8 mouse cellular contexts compared by ENCODE assay signal in genomic region chr12:103389348-103389727, GRCm38 (mm10). TPM values are rescaled to one million over a fixed set of nuclear protein-coding genes. Genes with fewer than 3 reads are reported as not detected.
DNase-seq lines count a peak whose midpoint lies in the region; ATAC-seq and TF ChIP-seq lines count a peak whose summit lies in the region.

No protein-coding gene starts in this region.

- TF ChIP-seq CTCF in heart, postnatal 0 days (IDR thresholded peaks at IDR 0.05; ENCODE audit: low read depth) = no peak

- DNase-seq in heart, postnatal 0 days (ENCODE audit: low spot score) = no peak
- DNase-seq in heart, postnatal 25 days (ENCODE audit: low spot score) = no peak
- peak; percentile 6 for DNase-seq in adipocyte (ENCODE audit: low spot score)
- no peak for DNase-seq in hindbrain, embryonic 11.5 days (ENCODE audit: low spot score)
- DNase-seq in midbrain, embryonic 11.5 days (ENCODE audit: low spot score, missing footprints) = no peak
- DNase-seq in right cerebral cortex, postnatal 4 days = no peak
- DNase-seq in adrenal gland, adult 8-10 months = no peak
- no peak for DNase-seq in gastrocnemius, postnatal 14 days

- H3K27me3 ChIP-seq in heart, postnatal 0 days (ENCODE audit: control insufficient read depth, insufficient read depth, low read length) = no peaks in the 10 kb centered on the region
- H3K27me3 ChIP-seq in hindbrain, embryonic 11.5 days (ENCODE audit: control insufficient read depth, insufficient read depth, low read length) = no peaks in the 10 kb centered on the region
- no peaks in the 10 kb centered on the region for H3K27me3 ChIP-seq in midbrain, embryonic 11.5 days (ENCODE audit: control insufficient read depth, insufficient read depth, low read length)

- H3K4me1 ChIP-seq in heart, postnatal 0 days (ENCODE audit: control insufficient read depth, insufficient read depth) = peaks cover 13% of the 10 kb centered on the region
- no peaks in the 10 kb centered on the region for H3K4me1 ChIP-seq in hindbrain, embryonic 11.5 days (replicated peaks; ENCODE audit: control insufficient read depth, insufficient read depth, low read length)
- H3K4me1 ChIP-seq in midbrain, embryonic 11.5 days (ENCODE audit: control insufficient read depth, insufficient read depth, low read length) = peaks cover 6% of the 10 kb centered on the region

- peak overlapping the region; percentile 66 for H3K4me2 ChIP-seq in heart, postnatal 0 days (ENCODE audit: low read depth, low read length)
- H3K4me2 ChIP-seq in hindbrain, embryonic 11.5 days (replicated peaks; ENCODE audit: low read depth, low read length) = peak overlapping the region; percentile 77
- H3K4me2 ChIP-seq in midbrain, embryonic 11.5 days = peak overlapping the region; percentile 80

- H3K36me3 ChIP-seq in heart, postnatal 0 days (replicated peaks; ENCODE audit: control insufficient read depth, insufficient read depth, low read length) = no peaks in the 10 kb centered on the region
- no peaks in the 10 kb centered on the region for H3K36me3 ChIP-seq in hindbrain, embryonic 11.5 days (ENCODE audit: control insufficient read depth, insufficient read depth, low read length)
- no peaks in the 10 kb centered on the region for H3K36me3 ChIP-seq in midbrain, embryonic 11.5 days (ENCODE audit: control insufficient read depth, insufficient read depth, low read length)

- 89% methylated on average over 2 of the region's 2 CpGs for WGBS in heart, postnatal 0 days
- WGBS in hindbrain, embryonic 11.5 days = 59% methylated on average over 2 of the region's 2 CpGs
- 57% methylated on average over 2 of the region's 2 CpGs for WGBS in midbrain, embryonic 11.5 days

- ATAC-seq in heart, postnatal 0 days (ENCODE audit: insufficient read depth, low read depth) = no peak
- ATAC-seq in hindbrain, embryonic 11.5 days (ENCODE audit: low FRiP score) = no peak
- no peak for ATAC-seq in midbrain, embryonic 11.5 days (ENCODE audit: low FRiP score)

- no peak overlapping the region for H3K27ac ChIP-seq in heart, postnatal 0 days (ENCODE audit: low read depth)
- no peak overlapping the region for H3K27ac ChIP-seq in hindbrain, embryonic 11.5 days (ENCODE audit: low read depth, low read length)
- no peak overlapping the region for H3K27ac ChIP-seq in midbrain, embryonic 11.5 days (ENCODE audit: low read depth, low read length)

- no peak for TF ChIP-seq EP300 in heart, postnatal 0 days (IDR thresholded peaks at IDR 0.05; ENCODE audit: low read depth)

- no peaks in the 10 kb centered on the region for H3K9me3 ChIP-seq in heart, postnatal 0 days (replicated peaks; ENCODE audit: control insufficient read depth, low read length)
- no peaks in the 10 kb centered on the region for H3K9me3 ChIP-seq in hindbrain, embryonic 11.5 days (ENCODE audit: control insufficient read depth, low read length)
- no peaks in the 10 kb centered on the region for H3K9me3 ChIP-seq in midbrain, embryonic 11.5 days (ENCODE audit: control insufficient read depth, low read length)

- intact Hi-C loops in heart, postnatal 25 days (cut with DNase I) = loop anchor here (5.0 kb wide), 1 partner anchor 38 kb away; the partner anchor contains the start of gene Ddx24
- intact Hi-C loops in gastrocnemius, postnatal 14 days (cut with DNase I; ENCODE audit: low total_unique reads) = no loop called here

- H3K4me3 ChIP-seq in heart, postnatal 0 days (ENCODE audit: low read depth, low read length) = peak overlapping the region; percentile 63
- H3K4me3 ChIP-seq in hindbrain, embryonic 11.5 days (ENCODE audit: low read depth, low read length) = peak overlapping the region; percentile 70
- H3K4me3 ChIP-seq in midbrain, embryonic 11.5 days (ENCODE audit: low read depth, low read length) = peak overlapping the region; percentile 76

- peak overlapping the region; percentile 75; the same call in 1 of the 2 replicates for H3K9ac ChIP-seq in heart, postnatal 0 days (replicated peaks; ENCODE audit: low read depth, low read length)
- H3K9ac ChIP-seq in hindbrain, embryonic 11.5 days (ENCODE audit: low read depth, low read length) = peak overlapping the region; percentile 86
- H3K9ac ChIP-seq in midbrain, embryonic 11.5 days (ENCODE audit: low read length) = peak overlapping the region; percentile 87

RNA-seq across cellular contexts. Expression of gene Otub2, which starts 0.9 kb away (rescaled TPM):
- 8.6 and 12.2 TPM in 2 replicates for total RNA-seq in heart, postnatal 0 days (2014; rRNA removed; ENCODE audit: low replicate concordance)
- polyA plus RNA-seq in heart, postnatal 0 days (2015; fragmentation: Nextera tagmentation; extraction: Ambion mirVana) = 5.0 and 5.7 TPM in 2 replicates
- total RNA-seq in heart, postnatal 25 days (2021) = 1 to 10 TPM; 4.4 to 4.9 TPM
- 12.1 and 15.2 TPM in 2 replicates for polyA plus RNA-seq in hindbrain, embryonic 11.5 days (2014; fragmentation: Nextera tagmentation; extraction: Ambion mirVana)
- polyA plus RNA-seq in midbrain, embryonic 11.5 days (2014; fragmentation: Nextera tagmentation; extraction: Ambion mirVana) = 13.9 and 14.1 TPM in 2 replicates
- total RNA-seq in adrenal gland, adult 8-10 months (2022) = 1 to 10 TPM; 3.8 to 6.6 (median 4.5) TPM
- 1 to 10 TPM; 3.1 to 3.6 TPM for total RNA-seq in gastrocnemius, postnatal 14 days (2021)

RNA-seq across cellular contexts. Expression of gene 9330161L09Rik, which starts 18.3 kb away (rescaled TPM):
- 2.5 and 2.8 TPM in 2 replicates for total RNA-seq in heart, postnatal 0 days (2014; rRNA removed; ENCODE audit: low replicate concordance)
- 0.27 and 0.34 TPM in 2 replicates for polyA plus RNA-seq in heart, postnatal 0 days (2015; fragmentation: Nextera tagmentation; extraction: Ambion mirVana)
- total RNA-seq in heart, postnatal 25 days (2021) = 1 to 10 TPM; 1.2 to 1.3 TPM
- polyA plus RNA-seq in hindbrain, embryonic 11.5 days (2014; fragmentation: Nextera tagmentation; extraction: Ambion mirVana) = 0.97 and 1.1 TPM in 2 replicates
- 0.59 and 0.81 TPM in 2 replicates for polyA plus RNA-seq in midbrain, embryonic 11.5 days (2014; fragmentation: Nextera tagmentation; extraction: Ambion mirVana)
- 1 to 10 TPM in 3 of 4 experiments, under 1 TPM in 1; 0.99 to 3.4 (median 2.1) TPM for total RNA-seq in adrenal gland, adult 8-10 months (2022)
- under 1 TPM; 0.62 to 0.70 TPM for total RNA-seq in gastrocnemius, postnatal 14 days (2021)

RNA-seq across cellular contexts. Expression of gene Asb2, which starts 33.5 kb away (rescaled TPM):
- total RNA-seq in heart, postnatal 0 days (2014; rRNA removed; ENCODE audit: low replicate concordance) = 572 and 632 TPM in 2 replicates
- polyA plus RNA-seq in heart, postnatal 0 days (2015; fragmentation: Nextera tagmentation; extraction: Ambion mirVana) = 289 and 380 TPM in 2 replicates
- total RNA-seq in heart, postnatal 25 days (2021) = 100 to 1,000 TPM; 497 to 569 TPM
- 0.54 and 1.0 TPM in 2 replicates for polyA plus RNA-seq in hindbrain, embryonic 11.5 days (2014; fragmentation: Nextera tagmentation; extraction: Ambion mirVana)
- polyA plus RNA-seq in midbrain, embryonic 11.5 days (2014; fragmentation: Nextera tagmentation; extraction: Ambion mirVana) = 0.58 and 0.77 TPM in 2 replicates
- total RNA-seq in adrenal gland, adult 8-10 months (2022) = 1 to 10 TPM in 1 of 4 experiments, under 1 TPM in 3; 0.74 to 1.5 (median 0.83) TPM
- 100 to 1,000 TPM; 113 to 172 TPM for total RNA-seq in gastrocnemius, postnatal 14 days (2021)

RNA-seq across cellular contexts. Expression of gene Ddx24, which starts 36.3 kb away (rescaled TPM):
- 86.1 and 165 TPM in 2 replicates for total RNA-seq in heart, postnatal 0 days (2014; rRNA removed; ENCODE audit: low replicate concordance)
- 80.0 and 95.3 TPM in 2 replicates for polyA plus RNA-seq in heart, postnatal 0 days (2015; fragmentation: Nextera tagmentation; extraction: Ambion mirVana)
- total RNA-seq in heart, postnatal 25 days (2021) = 10 to 100 TPM; 72.1 to 75.9 TPM
- 106 and 109 TPM in 2 replicates for polyA plus RNA-seq in hindbrain, embryonic 11.5 days (2014; fragmentation: Nextera tagmentation; extraction: Ambion mirVana)
- 107 and 114 TPM in 2 replicates for polyA plus RNA-seq in midbrain, embryonic 11.5 days (2014; fragmentation: Nextera tagmentation; extraction: Ambion mirVana)
- total RNA-seq in adrenal gland, adult 8-10 months (2022) = 100 to 1,000 TPM; 131 to 169 (median 147) TPM
- 10 to 100 TPM; 45.6 to 45.9 TPM for total RNA-seq in gastrocnemius, postnatal 14 days (2021)

RNA-seq across cellular contexts. Expression of gene Ifi27, which starts 44.7 kb away (rescaled TPM):
- 39.5 and 47.2 TPM in 2 replicates for total RNA-seq in heart, postnatal 0 days (2014; rRNA removed; ENCODE audit: low replicate concordance)
- polyA plus RNA-seq in heart, postnatal 0 days (2015; fragmentation: Nextera tagmentation; extraction: Ambion mirVana) = 30.4 and 30.8 TPM in 2 replicates
- total RNA-seq in heart, postnatal 25 days (2021) = 10 to 100 TPM; 56.3 to 68.1 TPM
- 3.1 and 4.3 TPM in 2 replicates for polyA plus RNA-seq in hindbrain, embryonic 11.5 days (2014; fragmentation: Nextera tagmentation; extraction: Ambion mirVana)
- polyA plus RNA-seq in midbrain, embryonic 11.5 days (2014; fragmentation: Nextera tagmentation; extraction: Ambion mirVana) = 3.7 and 4.1 TPM in 2 replicates
- total RNA-seq in adrenal gland, adult 8-10 months (2022) = 1,000 to 10,000 TPM; 1,094 to 1,254 (median 1,159) TPM
- 10 to 100 TPM; 77.7 to 79.1 TPM for total RNA-seq in gastrocnemius, postnatal 14 days (2021)

Comparison
In these comparisons a context has a peak if more than half of its experiments do, and no peak if none do; other contexts are left out.
1. RNA of gene Asb2, which starts 33.5 kb away (total RNA-seq): 572 to 632 TPM in heart, postnatal 0 days, 497 to 569 TPM in heart, postnatal 25 days and 113 to 172 TPM in gastrocnemius, postnatal 14 days; 0.74 to 1.5 TPM in adrenal gland, adult 8-10 months; every median in the first group is over 10 times any median in the second.
2. Peak in every context shown above with its lines, with median percentiles within 50 percentile points of each other: H3K4me2 ChIP-seq, H3K4me3 ChIP-seq and H3K9ac ChIP-seq.